Mouse (Mus musculus): ENCODE results near the gene Fut9.

- no peak for TF ChIP-seq POLR2A (IDR thresholded peaks at IDR 0.05; ENCODE audit: borderline replicate concordance, extremely low read depth, low read depth, low read length)
- no peak for TF ChIP-seq CTCF (IDR thresholded peaks at IDR 0.05; ENCODE audit: insufficient read depth, low read length)
These were observed 176.9 kb downstream of the Fut9 start for GRCm38 (mm10) chr4:25623176-25623575.
